Mouse (Mus musculus) MN1 (cell line): Measurements from ENCODE around the gene Hcn3.
A peak's percentile ranks its signal among the peaks of the same experiment; 100 is the strongest.
"Not testable (repeated sequence)": the region's sequence is repeated elsewhere in the genome, so short reads cannot be mapped to it uniquely, and the experiment has no call there.

Source experiments
- DNase-seq: peaks from one replicate; pipeline ENCODE4 v3.0.0-alpha.2; 2016; ENCODE audit warnings: low spot score

Hcn3 gene

GRCm38 (mm10) chr3:89181749-89182500, 21.9 kb upstream of the Hcn3 start:
- DNase-seq: no peak

GRCm38 (mm10) chr3:89179056-89179455, 19.1 kb upstream of the Hcn3 start:
- DNase-seq: no peak

- no peak for DNase-seq
Measured at GRCm38 (mm10) chr3:89178107-89178385, 18.1 kb upstream of the Hcn3 start.

GRCm38 (mm10) chr3:89177242-89178106, 17.5 kb upstream of the Hcn3 start, which contains the start of gene Scamp3:
Gene Scamp3 (plus strand): TSS chr3:89177473.
- DNase-seq: peak; percentile 96

- DNase-seq: no peak
Measured at GRCm38 (mm10) chr3:89176421-89176820, 16.4 kb upstream of the Hcn3 start.

GRCm38 (mm10) chr3:89175544-89175943, 15.5 kb upstream of the Hcn3 start:
- no peak for DNase-seq

- no peak for DNase-seq
Measured at GRCm38 (mm10) chr3:89174844-89175243, 14.8 kb upstream of the Hcn3 start.

GRCm38 (mm10) chr3:89166945-89167344, 6.9 kb upstream of the Hcn3 start:
- DNase-seq: no peak

GRCm38 (mm10) chr3:89165268-89165870, 5.4 kb upstream of the Hcn3 start:
- DNase-seq: no peak

- DNase-seq: peak; percentile 96
Measured at GRCm38 (mm10) chr3:89164506-89165267, 4.7 kb upstream of the Hcn3 start, which contains the start of gene Clk2. Gene Clk2 (plus strand): TSS chr3:89164795.

- DNase-seq: peak; percentile 39
Measured at GRCm38 (mm10) chr3:89163643-89164245, 3.7 kb upstream of the Hcn3 start.

GRCm38 (mm10) chr3:89163123-89163522, 3.1 kb upstream of the Hcn3 start:
- peak; percentile 48 for DNase-seq

- DNase-seq: no peak
Measured at GRCm38 (mm10) chr3:89161786-89162185, 1.8 kb upstream of the Hcn3 start.

- not testable (repeated sequence) for DNase-seq
Measured at GRCm38 (mm10) chr3:89161207-89161606, 1.2 kb upstream of the Hcn3 start.

- DNase-seq: no peak
Measured at GRCm38 (mm10) chr3:89159211-89159610, 785 bp downstream of the Hcn3 start.

- peak; percentile 34 for DNase-seq
Measured at GRCm38 (mm10) chr3:89158651-89159050, 1.3 kb downstream of the Hcn3 start.

- DNase-seq: no peak
Measured at GRCm38 (mm10) chr3:89156951-89157350, 3.0 kb downstream of the Hcn3 start.

- no peak for DNase-seq
Measured at GRCm38 (mm10) chr3:89152084-89152835, 7.7 kb downstream of the Hcn3 start.

- DNase-seq: no peak
Measured at GRCm38 (mm10) chr3:89148567-89148966, 11.4 kb downstream of the Hcn3 start.

GRCm38 (mm10) chr3:89147979-89148311, 12.1 kb downstream of the Hcn3 start:
- DNase-seq: no peak
